Mouse (Mus musculus): ENCODE measurements around the gene Dnajc5.

Dnajc5 gene

GRCm38 (mm10) chr2:181587796-181588195 is 67.5 kb downstream of the Dnajc5 start:
- DNase-seq (ENCODE audit: extremely low read depth, insufficient read length, low spot score): no peak

DNA sequence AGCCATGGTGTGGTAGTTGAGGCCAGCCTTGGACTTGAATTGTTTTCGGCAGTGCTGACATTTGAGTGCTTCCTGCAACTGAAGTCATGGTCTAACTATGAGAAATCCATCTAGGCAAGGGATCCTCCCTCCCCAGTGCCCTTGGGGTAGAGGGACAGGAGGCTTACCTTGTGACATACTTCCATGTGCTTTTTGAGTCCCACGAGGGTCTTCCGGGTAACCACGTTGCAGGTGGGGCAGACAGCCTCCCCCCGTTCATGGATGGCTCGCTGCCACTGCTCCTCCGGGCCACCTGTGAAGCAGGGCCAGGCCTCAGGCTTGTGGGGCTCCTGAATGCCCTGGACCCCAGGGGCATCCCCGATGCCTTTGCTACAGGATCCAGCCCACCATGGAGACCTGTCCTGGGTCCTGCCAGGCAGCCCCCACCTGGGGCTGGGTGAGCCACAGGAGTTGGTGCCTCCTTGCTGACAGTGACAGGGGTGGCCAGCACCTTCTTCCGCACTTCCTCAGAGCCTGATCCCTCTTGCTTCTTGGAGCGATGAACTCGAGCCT is 68.0 kb downstream of the Dnajc5 start:
- no peak for DNase-seq (ENCODE audit: extremely low read depth, insufficient read length, low spot score)

DNA sequence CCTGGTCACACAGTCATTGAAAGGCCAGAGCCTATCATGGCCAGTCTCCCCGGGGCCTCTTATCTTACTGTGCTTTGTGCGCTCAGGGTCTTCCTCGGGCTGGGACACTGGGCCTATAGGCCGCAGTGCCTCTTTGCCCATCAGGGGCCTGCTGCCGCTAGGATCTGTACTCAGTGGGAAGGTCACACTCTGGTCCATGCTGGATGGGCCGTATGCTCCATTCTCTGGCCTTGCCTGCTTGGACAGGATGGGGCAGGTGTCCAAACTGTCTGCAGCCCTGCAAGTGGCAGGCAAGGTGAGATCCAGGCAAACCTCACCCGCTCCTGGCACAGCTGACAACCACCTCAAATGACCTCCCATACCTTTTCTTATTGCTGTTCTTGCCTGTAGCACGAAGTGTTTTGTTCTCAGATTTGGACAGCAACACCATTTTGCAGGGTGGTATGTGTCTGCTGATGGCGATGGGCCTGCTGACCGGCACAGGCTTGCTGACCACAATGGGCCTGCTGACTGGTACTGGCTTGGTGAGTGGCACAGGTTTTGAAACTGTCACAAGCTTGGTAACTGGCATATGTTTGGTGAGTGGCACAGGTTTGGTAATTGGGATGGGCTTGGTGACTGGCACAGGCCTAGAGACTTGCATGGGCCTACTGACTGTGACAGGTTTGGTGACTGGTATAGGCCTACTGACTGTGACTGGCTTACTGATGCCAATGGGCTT is 68.9 kb downstream of the Dnajc5 start:
- no peak for DNase-seq (ENCODE audit: extremely low read depth, insufficient read length, low spot score)

DNA sequence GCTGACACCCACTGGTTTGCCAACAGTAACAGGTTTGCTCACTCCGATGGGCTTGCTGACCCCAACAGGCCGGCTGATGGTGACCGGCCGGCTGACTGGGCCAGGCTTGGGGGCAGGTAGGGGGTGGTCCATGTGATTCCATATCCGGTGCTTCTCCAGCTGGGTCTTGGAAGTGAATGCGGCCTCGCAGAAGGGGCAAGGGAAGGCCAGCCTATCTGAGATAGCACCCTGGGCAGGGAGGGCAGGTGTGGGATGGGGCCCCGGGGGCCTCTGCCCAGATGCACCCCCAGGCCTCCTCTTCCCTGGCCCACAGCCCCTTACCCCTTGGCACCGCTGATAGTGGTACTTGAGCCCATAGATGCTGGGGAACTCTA is 69.4 kb downstream of the Dnajc5 start:
- no peak for DNase-seq (ENCODE audit: extremely low read depth, insufficient read length, low spot score)

DNA sequence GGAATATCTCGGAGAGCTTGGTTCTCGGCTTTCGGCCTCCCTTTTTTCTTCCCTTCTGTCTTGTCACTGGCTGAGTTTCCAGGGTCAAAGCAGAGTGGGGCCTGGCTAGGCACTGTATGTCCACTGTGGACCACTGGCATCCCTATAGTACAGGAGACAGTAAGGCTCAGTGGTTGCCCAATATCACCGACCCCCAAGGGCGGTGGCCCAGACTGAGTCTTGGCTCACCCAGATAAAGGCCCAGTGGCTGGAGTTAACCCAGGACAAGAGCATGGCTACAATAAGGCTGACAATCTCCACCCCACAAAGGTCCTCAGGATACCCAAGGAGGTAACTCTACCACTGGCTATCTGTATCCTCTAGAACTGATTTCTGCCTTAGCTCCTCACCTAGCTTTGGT is 70.2 kb downstream of the Dnajc5 start:
- DNase-seq (ENCODE audit: extremely low read depth, insufficient read length, low spot score): no peak

DNA sequence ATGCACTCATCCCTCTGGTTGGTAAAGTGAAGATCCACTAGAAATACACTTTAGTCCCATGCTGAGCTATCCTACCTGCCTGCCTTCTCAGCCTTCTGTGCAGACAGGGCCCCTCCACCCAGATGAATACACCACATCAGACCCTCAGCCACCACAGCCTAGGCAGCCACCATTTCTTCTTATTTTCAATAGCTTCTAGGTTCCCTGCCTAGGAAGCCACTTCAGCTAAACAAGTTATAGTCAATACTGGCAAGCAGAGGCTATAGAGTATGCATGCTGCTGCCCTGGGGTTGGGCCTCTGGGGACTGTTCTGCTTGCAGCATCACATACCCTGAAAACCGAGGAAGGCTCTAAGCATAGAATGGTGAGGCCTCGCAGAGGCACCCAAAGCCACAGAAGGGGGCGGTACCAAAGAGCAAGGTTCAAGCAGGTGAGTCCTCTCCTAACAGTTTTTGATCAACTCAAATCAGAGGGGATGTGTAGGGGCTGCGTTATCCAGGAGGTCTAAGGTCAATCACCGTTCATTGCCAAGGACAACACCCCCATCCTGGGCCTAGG is 71.3 kb downstream of the Dnajc5 start, which contains the start of gene Prpf6:
Gene Prpf6, plus strand, starts transcription at position 341 of the 558 bp plus-strand sequence.
- DNase-seq (ENCODE audit: extremely low read depth, insufficient read length, low spot score): no peak

DNA sequence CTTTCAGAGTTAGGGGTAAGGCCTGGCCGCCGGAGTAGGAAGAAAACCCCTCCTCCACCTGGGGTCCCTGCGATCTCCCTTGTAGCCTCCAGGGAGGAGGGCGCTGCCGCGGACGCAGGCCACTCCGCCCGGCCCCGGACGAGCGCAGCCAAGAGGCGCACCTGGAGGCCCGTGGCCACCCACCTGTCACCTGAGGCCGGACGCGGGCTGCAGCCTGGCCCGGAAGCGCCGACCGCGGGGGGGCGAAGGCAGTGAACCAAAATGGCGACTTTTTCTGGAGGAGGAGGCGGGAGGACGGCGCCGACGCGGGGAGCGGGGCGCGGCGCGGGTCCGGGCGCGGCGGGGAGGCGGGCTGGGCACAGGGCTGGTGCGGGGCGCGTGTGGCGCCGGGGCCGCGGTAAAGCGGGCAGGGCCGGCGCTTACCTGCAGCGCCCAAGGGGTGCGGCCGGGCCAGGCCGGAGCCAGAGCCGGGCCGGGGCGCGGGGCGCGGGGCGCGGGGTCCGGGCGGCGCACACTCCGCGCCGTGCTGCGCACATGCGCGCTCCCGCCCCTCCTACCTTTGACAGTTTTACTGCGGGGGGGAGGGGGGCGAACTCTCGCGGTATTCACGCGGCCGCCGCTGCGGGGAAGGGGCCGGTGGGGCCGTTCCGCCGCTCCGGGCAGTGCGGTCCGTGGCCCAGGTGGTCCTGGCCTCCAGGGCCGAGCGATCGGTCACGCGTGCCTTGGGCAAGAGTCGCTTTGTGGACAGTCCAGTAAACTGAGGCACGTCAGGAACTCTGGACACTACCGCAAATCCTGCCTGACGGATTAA is 72.2 kb downstream of the Dnajc5 start, which contains the start of gene Zfp512b:
Gene Zfp512b, minus strand, starts transcription at position 573 of the 811 bp plus-strand sequence.
- DNase-seq (ENCODE audit: extremely low read depth, insufficient read length, low spot score): no peak

GRCm38 (mm10) chr2:181593042-181593421 is 72.7 kb downstream of the Dnajc5 start:
- DNase-seq (ENCODE audit: extremely low read depth, insufficient read length, low spot score): no peak

GRCm38 (mm10) chr2:181593937-181594336 is 73.7 kb downstream of the Dnajc5 start:
- no peak for DNase-seq (ENCODE audit: extremely low read depth, insufficient read length, low spot score)

GRCm38 (mm10) chr2:181594946-181595696 is 74.8 kb downstream of the Dnajc5 start:
- DNase-seq (ENCODE audit: extremely low read depth, insufficient read length, low spot score): no peak

- DNase-seq (ENCODE audit: extremely low read depth, insufficient read length, low spot score): no peak
Observed at GRCm38 (mm10) chr2:181596221-181596960, 76.1 kb downstream of the Dnajc5 start.

DNA sequence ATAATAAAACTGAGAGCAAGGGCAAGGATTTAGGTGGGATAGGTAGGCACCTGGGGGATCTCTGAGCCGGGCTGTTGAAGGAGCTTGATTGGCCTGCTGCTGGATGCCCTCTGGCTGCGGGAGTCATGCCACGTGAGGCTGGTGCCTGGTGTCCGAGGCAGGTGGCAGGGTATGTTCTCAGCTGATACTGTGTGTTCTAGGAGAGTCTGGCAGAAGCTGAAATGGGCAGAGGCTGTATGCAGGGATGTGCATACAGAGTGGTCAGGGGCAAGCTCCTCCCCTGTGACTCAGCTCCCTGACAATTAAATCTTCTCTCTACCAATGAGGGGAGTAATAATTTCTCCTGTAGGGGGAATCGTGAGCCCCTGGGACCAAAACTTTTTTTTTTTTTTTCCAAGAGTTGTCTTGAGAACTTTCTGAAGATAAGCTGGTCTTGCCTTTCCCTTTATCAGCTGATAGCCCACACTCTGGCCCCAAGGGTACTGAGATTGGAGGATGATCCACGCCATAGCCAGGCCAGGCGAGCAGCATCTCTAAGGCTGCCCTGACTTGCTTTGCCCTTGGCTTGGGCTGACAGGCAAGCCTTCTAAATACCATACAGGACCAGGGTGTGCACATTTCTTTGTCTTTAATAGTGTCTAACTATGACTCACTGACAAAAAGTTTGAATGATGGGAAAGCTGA is 77.2 kb downstream of the Dnajc5 start:
- peak; percentile 59 for DNase-seq (ENCODE audit: extremely low read depth, insufficient read length, low spot score)

DNA sequence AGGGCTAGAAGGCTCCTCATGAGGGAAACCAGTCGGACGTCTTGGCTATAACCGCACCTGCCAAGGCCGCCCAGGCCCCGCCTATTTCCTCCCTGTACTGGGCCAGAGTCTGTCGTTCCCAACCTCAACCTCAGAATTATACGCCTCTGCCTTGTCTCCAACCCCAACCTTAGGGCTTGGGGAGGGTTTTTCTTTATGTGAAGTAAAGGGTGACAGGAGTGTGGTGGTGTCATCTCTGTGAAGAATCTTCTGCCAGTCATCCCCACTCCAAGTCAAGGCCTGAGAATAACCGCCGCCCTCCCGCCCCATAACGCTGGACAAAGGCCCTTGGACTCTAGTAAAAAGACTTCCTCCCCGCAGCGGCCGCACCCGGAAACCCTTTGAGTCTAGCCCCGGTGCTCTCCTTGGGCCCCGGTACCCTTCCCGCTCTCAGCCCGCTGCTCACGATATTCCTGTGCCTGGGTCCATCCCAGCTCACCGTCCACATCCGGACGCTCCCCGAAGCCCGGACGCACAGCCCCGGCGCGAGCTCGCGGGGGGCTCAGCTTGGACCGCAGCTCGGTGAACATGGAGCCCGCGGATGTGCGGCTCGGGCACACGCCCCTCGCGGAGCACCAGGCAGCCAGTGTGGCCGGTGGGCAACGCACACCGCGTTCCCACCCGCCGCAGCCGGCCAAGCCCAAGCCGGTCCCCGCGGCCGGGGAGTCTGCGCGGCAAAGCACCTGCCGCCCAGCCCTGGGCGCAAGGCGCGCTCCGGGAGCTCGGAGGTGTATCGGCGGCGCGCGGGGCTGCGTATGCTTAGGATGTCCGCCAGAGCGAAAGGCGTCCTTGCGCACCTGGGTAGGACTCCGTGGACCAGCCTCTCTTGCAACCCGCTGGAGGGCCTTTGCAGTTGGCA is 78.4 kb downstream of the Dnajc5 start, which contains the start of gene Samd10:
Gene Samd10, minus strand, starts transcription at position 759 of the 898 bp plus-strand sequence.
- peak; percentile 72 for DNase-seq (ENCODE audit: extremely low read depth, insufficient read length, low spot score)

DNA sequence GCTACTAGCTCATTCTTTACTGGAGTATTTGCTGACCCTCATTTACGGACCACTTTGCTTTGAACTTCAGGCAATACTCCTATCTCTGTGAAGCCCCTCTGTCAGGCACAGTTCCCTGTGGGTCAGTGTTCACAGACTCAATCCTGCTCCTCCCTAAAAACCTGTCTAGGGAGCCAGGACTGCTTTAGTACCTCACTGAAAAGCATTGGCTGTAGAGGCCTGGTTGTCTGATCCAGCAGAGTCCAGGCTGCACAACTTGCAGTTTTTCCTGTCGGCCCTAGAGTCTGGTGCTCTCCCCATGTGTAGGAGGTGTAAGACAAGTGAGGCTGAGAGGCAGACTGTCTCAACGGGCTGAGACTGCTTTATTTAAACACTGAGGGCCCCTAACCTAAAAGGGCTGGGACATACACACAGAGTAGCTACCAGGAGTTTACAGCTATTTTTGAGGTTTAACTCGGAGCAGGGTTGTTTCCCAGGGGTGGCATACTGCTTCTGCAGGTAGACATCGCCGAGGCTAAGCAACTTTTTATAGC is 80.0 kb downstream of the Dnajc5 start:
- DNase-seq (ENCODE audit: extremely low read depth, insufficient read length, low spot score): no peak

- DNase-seq (ENCODE audit: extremely low read depth, insufficient read length, low spot score): peak; percentile 92
Observed at GRCm38 (mm10) chr2:181600828-181601750, 80.8 kb downstream of the Dnajc5 start.

DNA sequence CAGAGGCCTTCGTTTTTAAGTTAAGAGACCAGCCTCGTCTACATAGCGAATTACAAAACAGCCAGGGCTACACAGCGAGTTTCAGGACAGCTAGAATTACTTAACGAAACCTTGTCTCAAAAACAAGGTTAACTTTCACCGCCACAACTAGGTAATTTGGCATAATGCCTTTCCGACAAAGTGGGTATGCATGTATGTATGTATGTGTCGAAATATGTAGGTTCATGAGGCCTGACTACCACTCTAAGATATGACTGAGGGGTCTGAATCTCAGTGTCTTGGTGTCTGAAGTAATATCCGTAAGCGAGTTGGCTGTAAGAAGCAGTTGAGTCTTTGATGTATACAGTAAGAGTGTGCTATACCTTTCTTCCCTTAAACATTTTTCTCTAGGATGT is 81.5 kb downstream of the Dnajc5 start:
- no peak for DNase-seq (ENCODE audit: extremely low read depth, insufficient read length, low spot score)

DNA sequence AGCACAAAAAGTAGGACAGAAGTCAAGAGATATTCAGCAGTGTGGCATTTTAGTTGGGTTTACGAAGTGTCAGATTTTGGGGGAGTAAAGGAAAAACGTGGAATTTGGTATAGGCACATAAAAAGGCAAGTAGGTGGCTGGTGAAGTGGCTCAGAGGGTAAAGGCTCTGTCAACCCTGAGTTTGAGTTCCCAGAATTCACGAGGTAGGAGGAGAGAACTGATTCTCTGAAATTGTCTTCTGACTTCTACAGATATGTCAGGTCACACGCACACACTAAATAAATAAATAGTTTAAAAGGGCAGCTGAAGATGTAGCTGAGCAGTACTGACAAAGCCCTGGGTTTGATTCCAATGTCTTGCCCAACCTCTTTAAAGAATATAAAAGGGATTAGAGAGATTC is 82.1 kb downstream of the Dnajc5 start:
- DNase-seq (ENCODE audit: extremely low read depth, insufficient read length, low spot score): no peak
